Mouse (Mus musculus) thymus, postnatal 36 days (tissue): ENCODE measurements around the gene Thbd.
A peak's percentile ranks its signal among the peaks of the same experiment; 100 is the strongest.

Source experiments
- DNase-seq, 2 experiments: peaks; one replicate each; pipeline ENCODE4 v3.0.0; 2022; ENCODE audit warnings: mixed read lengths in 2 of 2

Thbd gene

GRCm38 (mm10) chr2:148407870-148408760, at the start of gene Thbd:
Gene Thbd (minus strand): TSS chr2:148408188.
- DNase-seq: peak; percentile 14 to 29

DNA sequence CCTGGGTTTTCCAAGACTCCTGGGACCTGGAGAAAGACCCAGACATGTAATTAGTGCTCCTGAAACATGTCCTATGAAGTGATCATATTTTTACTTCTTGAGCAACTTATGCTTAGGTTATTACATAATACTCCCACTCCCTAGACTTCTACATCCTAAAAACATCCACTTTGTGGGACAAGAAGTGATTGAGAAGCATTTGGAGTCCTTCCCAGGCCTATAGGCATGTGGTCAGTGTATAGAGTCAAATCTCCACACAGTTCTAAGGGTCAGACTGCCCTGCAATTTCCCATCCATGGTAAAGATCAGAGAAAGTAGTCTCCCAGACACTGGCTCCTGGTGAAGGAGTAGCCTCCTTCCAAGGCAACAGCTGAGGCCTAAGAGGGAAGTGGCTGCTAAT, 47.4 kb upstream of the Thbd start:
- no peak for DNase-seq

DNA sequence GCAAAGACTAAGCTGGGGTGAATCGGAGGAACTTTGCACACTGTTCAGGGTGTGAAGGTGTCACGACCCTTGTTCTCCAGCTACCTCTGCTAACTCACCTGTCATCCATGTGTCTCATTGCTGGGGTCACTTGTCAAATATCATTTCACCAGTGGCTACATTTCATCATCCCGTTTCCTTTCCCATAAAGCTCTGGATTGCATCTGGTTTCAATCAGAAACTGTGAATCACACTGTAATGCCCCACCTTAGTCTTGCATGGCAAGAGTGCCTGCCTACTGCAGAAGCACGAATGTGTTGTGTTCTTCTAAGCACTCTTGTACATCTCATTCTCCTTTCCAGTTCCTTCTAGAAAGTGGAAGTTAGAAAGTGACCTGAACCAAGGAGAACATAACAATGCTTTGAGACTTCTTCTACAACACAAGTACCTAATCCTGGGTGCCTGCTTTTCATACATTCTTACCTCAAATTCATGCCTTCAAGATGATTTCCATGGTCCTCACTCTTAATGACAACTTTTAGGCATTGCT, 46.1 kb upstream of the Thbd start:
- no peak for DNase-seq

DNA sequence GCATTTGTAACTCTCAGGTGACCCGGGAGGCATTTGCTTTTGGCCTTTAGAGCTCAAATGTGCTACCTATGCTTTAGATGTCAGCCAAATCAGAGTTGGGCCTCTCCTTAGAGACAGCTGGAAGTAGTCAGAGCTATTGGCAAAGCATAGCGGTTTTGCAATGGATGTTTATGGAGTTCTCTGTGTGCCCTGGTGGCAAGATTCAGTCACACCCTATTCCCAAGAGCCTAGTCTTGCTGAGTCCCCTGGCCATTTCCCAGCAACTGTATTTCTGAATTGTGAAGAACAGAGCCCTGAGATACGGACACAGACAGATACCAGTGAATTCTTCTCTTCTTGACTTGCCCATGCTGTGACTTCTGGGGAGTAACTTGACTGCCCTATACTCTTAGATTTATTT, 45.1 kb upstream of the Thbd start:
- no peak for DNase-seq

DNA sequence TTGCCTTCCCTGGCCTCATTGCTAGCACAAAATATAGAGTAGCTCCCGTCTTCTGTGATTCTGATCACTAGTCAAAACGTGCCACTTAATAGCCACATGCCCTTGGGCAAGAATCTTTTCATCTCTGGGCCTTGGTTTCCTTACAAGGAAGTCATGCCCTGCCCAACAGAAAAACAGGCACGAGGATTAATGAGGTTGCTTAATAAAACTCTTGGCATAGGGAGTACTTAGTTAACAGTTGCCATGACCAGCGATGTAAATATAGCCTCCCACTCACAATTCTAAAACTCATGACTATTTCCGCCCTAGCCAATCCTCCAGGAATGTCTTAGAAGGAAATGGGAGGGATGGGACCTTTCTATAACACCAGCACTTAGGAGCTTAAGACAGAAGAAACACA, 43.5 kb upstream of the Thbd start:
- no peak for DNase-seq

DNA sequence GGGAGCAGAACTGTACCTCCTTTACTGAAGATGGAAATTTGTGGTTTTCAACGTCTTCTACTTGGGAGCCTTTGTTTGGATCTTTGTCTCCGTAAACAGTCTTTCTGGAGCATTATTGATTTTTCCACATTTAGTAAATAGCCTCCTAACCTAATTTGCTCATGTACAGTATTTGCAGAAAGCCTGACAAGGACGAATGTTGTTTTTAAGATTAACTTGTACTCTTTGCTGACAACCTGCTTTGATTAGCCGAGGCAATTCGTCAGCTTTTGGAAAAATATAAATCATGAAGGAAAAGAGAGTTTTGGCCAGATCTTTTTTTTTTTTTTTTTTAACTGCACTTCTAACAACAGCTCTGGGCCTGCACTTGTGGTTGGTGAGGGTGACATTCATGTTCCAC, 42.6 kb upstream of the Thbd start:
- no peak for DNase-seq

DNA sequence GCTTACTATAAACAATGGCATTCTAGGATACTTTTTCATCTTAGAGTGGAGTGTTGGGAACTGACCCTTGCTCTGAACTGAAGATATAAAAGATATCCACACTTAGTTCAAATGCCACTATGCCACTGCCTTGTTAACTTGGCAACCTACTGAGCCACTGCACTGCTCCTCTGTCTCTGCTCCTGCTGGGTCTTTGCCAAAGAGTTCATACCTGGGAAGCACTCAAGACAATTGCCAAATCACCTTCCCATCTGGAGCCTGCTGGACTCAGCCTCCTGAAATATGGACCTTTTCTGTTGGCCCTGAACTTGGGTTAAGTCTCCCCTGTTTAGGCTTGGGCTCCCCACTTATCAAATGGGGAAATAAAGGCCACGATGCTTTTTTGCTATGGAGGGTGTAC, 41.7 kb upstream of the Thbd start:
- no peak for DNase-seq

- DNase-seq: no peak
Measured at GRCm38 (mm10) chr2:148446446-148446845, 38.5 kb upstream of the Thbd start.

GRCm38 (mm10) chr2:148445616-148446015, 37.6 kb upstream of the Thbd start:
- DNase-seq: no peak

DNA sequence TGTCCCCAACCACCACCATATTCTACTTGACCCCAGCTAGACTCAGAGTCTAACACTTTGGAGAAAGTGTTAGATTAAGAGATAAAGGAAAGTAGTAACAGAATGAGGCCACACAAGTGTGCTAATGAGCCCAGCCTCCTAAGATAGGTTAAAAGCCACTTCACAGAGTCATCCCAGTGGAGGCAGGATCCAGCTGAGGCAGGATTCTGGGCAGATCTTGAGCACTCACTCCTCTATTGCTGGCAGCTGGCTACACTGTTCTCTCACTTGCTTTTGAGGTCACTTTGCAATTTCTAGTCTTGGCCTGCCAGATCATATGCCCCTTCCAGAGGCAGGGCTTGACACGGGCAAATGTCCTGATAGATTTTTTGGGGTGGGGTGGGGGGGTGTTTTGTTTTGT, 36.5 kb upstream of the Thbd start:
- no peak for DNase-seq

- DNase-seq: peak; percentile 32 to 42
Measured at GRCm38 (mm10) chr2:148443249-148443958, 35.4 kb upstream of the Thbd start, which contains the start of gene Cd93. Gene Cd93 (minus strand): TSS chr2:148443563.

DNA sequence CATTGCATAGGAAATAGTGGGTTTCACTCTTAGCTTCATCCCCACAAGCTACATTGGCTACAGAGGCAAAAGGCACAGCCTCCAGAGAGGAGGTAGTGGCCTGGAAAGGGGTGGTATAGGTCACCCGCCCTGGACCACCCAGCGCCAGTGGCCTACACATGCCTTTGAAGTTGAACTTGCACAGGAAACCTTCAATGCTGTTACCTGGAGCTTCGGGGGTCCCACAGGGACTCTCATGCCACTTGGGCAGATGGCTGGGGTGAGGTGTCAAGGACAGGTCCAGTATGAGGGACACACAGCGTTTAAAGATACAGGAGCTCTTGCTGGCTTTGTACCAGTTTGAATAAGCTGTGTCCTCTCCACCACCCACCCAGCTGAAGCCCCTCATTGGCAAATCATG, 34.7 kb upstream of the Thbd start:
- DNase-seq: peak in 1 of 2 experiments; percentile 4

DNA sequence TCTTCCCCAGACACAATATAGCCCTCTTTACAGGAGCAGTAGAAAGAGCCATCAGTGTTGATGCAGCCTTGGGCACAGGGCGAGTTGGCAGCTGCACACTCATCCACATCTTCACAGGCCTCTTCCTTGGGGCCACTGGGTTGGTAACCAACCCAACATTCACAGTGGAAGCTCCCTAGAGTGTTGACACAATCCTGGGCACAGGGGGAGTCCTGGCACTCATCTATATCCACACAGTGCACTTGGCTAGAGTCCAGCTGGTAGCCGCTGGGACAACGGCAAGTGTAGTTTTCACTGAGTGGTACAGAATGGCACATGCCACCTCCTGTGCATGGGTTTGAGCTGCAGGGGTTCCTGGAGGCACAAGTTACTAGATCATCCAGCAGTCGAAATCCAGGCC, 34.2 kb upstream of the Thbd start:
- DNase-seq: peak in 1 of 2 experiments; percentile 7

DNA sequence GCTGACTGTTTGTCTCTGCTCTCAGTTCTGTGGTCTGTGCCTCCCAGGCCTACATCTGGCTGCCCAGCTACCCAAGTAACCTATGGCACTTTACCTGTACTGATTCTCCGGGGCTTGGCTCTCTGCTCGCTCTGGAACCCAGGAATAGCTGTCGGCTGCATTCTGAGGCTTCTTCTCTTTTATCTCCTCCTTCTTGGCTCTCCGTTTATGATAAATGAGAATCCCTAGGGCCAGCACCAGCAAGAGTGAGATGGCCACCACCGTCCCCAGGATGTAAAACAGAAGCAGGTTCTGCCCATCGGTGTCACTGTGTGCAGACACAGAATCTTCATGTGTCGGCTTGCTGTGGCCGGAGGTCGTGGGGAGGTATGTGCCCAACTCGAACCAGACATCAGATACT, 33.4 kb upstream of the Thbd start:
- no peak for DNase-seq

GRCm38 (mm10) chr2:148439691-148440276, 31.8 kb upstream of the Thbd start:
- no peak for DNase-seq

DNA sequence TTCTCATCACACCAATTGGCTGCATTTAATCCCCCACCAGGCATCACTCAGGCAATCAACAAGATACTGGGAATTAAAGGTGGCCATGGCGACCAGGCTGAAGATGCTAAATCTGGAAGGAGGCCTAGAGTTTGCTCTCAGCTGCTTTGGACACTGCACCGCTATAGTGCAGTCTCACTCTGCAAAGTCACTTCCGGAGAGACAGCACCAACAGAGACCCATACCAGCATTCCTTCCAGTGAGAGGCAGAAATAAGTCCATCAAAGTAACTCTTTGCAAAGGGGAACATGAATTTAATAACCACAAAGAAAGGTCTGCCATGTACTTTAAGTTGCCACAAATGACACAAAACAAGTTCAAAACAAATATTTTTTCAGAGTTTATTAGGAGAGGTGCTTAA, 28.3 kb upstream of the Thbd start:
- no peak for DNase-seq

- DNase-seq: no peak
Measured at GRCm38 (mm10) chr2:148432346-148432745, 24.4 kb upstream of the Thbd start.

- DNase-seq: no peak
Measured at GRCm38 (mm10) chr2:148430941-148431340, 23.0 kb upstream of the Thbd start.

DNA sequence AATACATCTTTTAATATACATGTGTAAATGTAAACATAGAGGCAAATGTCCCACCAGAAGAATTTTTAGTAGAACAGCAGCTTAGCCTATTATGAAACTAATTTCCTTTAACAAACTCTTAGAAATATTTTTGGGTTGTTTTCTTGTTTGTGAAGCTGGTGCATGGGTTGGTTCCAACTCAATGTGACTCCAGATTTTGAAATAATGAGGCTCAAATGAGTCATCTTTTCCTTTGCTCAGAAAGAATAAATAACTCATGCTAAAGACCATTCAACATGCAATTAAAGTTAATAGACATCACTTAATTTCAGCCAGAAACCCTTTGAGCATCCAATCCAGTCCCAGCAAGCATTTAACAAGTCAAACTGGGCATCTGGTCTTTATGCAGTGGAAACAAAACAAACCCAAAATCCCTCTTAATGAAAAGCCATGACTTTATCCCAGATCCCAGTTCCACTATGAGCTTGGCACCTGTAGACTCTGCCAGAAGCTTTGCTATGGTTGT, 21.1 kb upstream of the Thbd start:
- DNase-seq: no peak

GRCm38 (mm10) chr2:148428523-148428922, 20.5 kb upstream of the Thbd start:
- no peak for DNase-seq

- no peak for DNase-seq
Measured at GRCm38 (mm10) chr2:148427553-148427952, 19.6 kb upstream of the Thbd start.

DNA sequence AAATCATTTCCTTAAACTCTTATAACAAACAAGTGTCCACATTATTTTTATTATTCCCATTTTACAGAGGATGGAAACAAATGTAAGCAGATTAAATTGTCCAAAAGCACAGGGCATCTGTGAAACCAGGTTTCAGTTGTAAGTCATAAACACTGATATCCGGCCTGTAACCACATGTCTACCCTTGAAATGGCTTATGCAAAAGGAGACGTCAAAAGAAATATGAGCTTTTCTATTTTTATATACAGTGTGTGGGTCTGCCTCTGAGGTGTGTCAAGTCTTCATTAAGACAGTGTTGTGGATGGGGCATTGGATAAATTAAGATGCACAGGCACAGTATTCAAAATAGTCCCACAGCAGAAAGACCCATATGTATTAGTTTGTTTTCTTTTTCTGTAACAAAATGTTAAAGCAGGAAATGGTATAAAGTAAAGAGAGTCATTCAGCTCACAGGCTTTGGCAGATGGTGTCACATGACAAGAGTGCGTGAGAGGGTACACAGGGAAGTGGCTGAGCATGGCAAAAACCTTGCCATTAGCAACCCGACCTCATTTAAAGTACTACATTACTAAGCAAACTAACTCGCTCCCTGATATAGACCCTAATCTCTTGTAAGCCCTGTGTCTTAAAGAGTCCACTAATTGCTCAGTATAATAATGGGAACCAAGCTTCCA, 17.9 kb upstream of the Thbd start:
- DNase-seq: no peak

- DNase-seq: no peak
Measured at GRCm38 (mm10) chr2:148421706-148422105, 13.7 kb upstream of the Thbd start.
